Mouse (Mus musculus): ENCODE results near the gene 9430097D07Rik. TPM values are rescaled to one million over a fixed set of nuclear protein-coding genes. Genes with fewer than 3 reads are reported as not detected.
A peak's percentile ranks its signal among the peaks of the same experiment; 100 is the strongest.

Gene 9430097D07Rik
- polyA plus RNA-seq, 1 experiment from 2014 or later, result 0.08 TPM

GRCm38 (mm10) chr2:32608141-32608777, 32.8 kb upstream of the 9430097D07Rik start:
- no peaks in the 10 kb centered on the region for H3K36me3 ChIP-seq
- H3K9me3 ChIP-seq (replicated peaks), result no peaks in the 10 kb centered on the region
- H3K27me3 ChIP-seq, result no peaks in the 10 kb centered on the region
- WGBS, result 3% methylated on average over 25 of the region's 25 CpGs
- peak overlapping the region; percentile 83 for H3K9ac ChIP-seq
- peaks cover 49% of the 10 kb centered on the region for H3K4me1 ChIP-seq (replicated peaks)
- peak; percentile 79 for ATAC-seq (replicated peaks; ENCODE audit: insufficient number of reproducible peaks, insufficient read depth, low FRiP score, low read depth)
- peak overlapping the region; percentile 94 for H3K27ac ChIP-seq
- peak overlapping the region; percentile 95 for H3K4me2 ChIP-seq
- peak overlapping the region; percentile 79 for H3K4me3 ChIP-seq

- Histone ChIP-seq H3K4me1 (replicated peaks) (peaks cover 52% of the 10 kb centered on the region), H3K27me3 (no peaks in the 10 kb centered on the region), H3K36me3 (no peaks in the 10 kb centered on the region), H3K4me3 (peak overlapping the region; percentile 79), H3K27ac (peak overlapping the region; percentile 94), H3K9ac (peak overlapping the region; percentile 83), H3K9me3 (replicated peaks) (no peaks in the 10 kb centered on the region), H3K4me2 (peak overlapping the region; percentile 95)
- no peak for ATAC-seq (replicated peaks; ENCODE audit: insufficient number of reproducible peaks, insufficient read depth, low FRiP score, low read depth)
- 4% methylated on average over 34 of the region's 34 CpGs for WGBS
These were observed 31.9 kb upstream of the 9430097D07Rik start for GRCm38 (mm10) chr2:32607262-32607947.

- H3K27ac ChIP-seq, result peak overlapping the region; percentile 94
- no peaks in the 10 kb centered on the region for H3K36me3 ChIP-seq
- peak; percentile 77 for ATAC-seq (replicated peaks; ENCODE audit: insufficient number of reproducible peaks, insufficient read depth, low FRiP score, low read depth)
- no peaks in the 10 kb centered on the region for H3K9me3 ChIP-seq (replicated peaks)
- WGBS, result 11% methylated on average over 53 of the region's 55 CpGs
- H3K4me2 ChIP-seq, result peak overlapping the region; percentile 95
- no peaks in the 10 kb centered on the region for H3K27me3 ChIP-seq
- H3K4me1 ChIP-seq (replicated peaks), result peaks cover 53% of the 10 kb centered on the region
- H3K4me3 ChIP-seq, result peak overlapping the region; percentile 79
- peak overlapping the region; percentile 83 for H3K9ac ChIP-seq
These were observed 31.0 kb upstream of the 9430097D07Rik start for GRCm38 (mm10) chr2:32606161-32607142.

GRCm38 (mm10) chr2:32604631-32605030, 29.1 kb upstream of the 9430097D07Rik start:
- no peak overlapping the region for H3K27ac ChIP-seq
- H3K4me1 ChIP-seq (replicated peaks), result peaks cover 39% of the 10 kb centered on the region
- 35% methylated on average over 10 of the region's 10 CpGs for WGBS
- no peaks in the 10 kb centered on the region for H3K9me3 ChIP-seq (replicated peaks)
- no peaks in the 10 kb centered on the region for H3K27me3 ChIP-seq
- no peak overlapping the region for H3K4me2 ChIP-seq
- no peaks in the 10 kb centered on the region for H3K36me3 ChIP-seq
- H3K4me3 ChIP-seq, result no peak overlapping the region
- H3K9ac ChIP-seq, result no peak overlapping the region
- no peak for ATAC-seq (replicated peaks; ENCODE audit: insufficient number of reproducible peaks, insufficient read depth, low FRiP score, low read depth)

- Histone ChIP-seq H3K27me3 (no peaks in the 10 kb centered on the region), H3K4me3 (peak overlapping the region; percentile 43), H3K9ac (0 out of 2 replicates have a peak overlapping the region, but pooled peaks have one; percentile 15), H3K27ac (peak overlapping the region; percentile 60), H3K9me3 (replicated peaks) (no peaks in the 10 kb centered on the region), H3K36me3 (peaks cover 4% of the 10 kb centered on the region; the same call in 1 of the 2 replicates), H3K4me1 (replicated peaks) (peaks cover 21% of the 10 kb centered on the region), H3K4me2 (peak overlapping the region; percentile 67)
- under 1% methylated on average over 11 of the region's 11 CpGs for WGBS
- ATAC-seq (replicated peaks; ENCODE audit: insufficient number of reproducible peaks, insufficient read depth, low FRiP score, low read depth), result no peak; the same call in 1 of the 2 replicates
These were observed 27.1 kb upstream of the 9430097D07Rik start for GRCm38 (mm10) chr2:32602600-32603054.

GRCm38 (mm10) chr2:32601417-32602065, 26.1 kb upstream of the 9430097D07Rik start:
- no peaks in the 10 kb centered on the region for H3K27me3 ChIP-seq
- no peak overlapping the region for H3K4me2 ChIP-seq
- H3K4me3 ChIP-seq, result no peak overlapping the region
- WGBS, result 39% methylated on average over 8 of the region's 8 CpGs
- ATAC-seq (replicated peaks; ENCODE audit: insufficient number of reproducible peaks, insufficient read depth, low FRiP score, low read depth), result peak; percentile 48; the same call in 1 of the 2 replicates
- H3K36me3 ChIP-seq, result peaks cover 15% of the 10 kb centered on the region; the same call in 1 of the 2 replicates
- no peaks in the 10 kb centered on the region for H3K9me3 ChIP-seq (replicated peaks)
- no peak overlapping the region for H3K27ac ChIP-seq
- H3K4me1 ChIP-seq (replicated peaks), result peaks cover 15% of the 10 kb centered on the region
- H3K9ac ChIP-seq, result no peak overlapping the region

GRCm38 (mm10) chr2:32599409-32599808, 23.9 kb upstream of the 9430097D07Rik start, which contains the start of gene St6galnac6:
St6galnac6 (plus strand) TSS chr2:32599709.
- H3K4me1 ChIP-seq (replicated peaks), result peaks cover 15% of the 10 kb centered on the region
- no peak within 1 kb of the TSS for H3K4me3 ChIP-seq
- H3K27me3 ChIP-seq, result no peaks in the 10 kb centered on the region
- peaks cover 25% of the 10 kb centered on the region; the same call in 1 of the 2 replicates for H3K36me3 ChIP-seq
- no peaks in the 10 kb centered on the region for H3K9me3 ChIP-seq (replicated peaks)
- ATAC-seq (replicated peaks; ENCODE audit: insufficient number of reproducible peaks, insufficient read depth, low FRiP score, low read depth), result no peak
- no peak within 1 kb of the TSS for H3K4me2 ChIP-seq
- 88% methylated on average over 3 of the region's 3 CpGs for WGBS
- no peak within 1 kb of the TSS for H3K27ac ChIP-seq
- no peak within 1 kb of the TSS for H3K9ac ChIP-seq

GRCm38 (mm10) chr2:32598506-32598905, 23.0 kb upstream of the 9430097D07Rik start:
- no peaks in the 10 kb centered on the region for H3K9me3 ChIP-seq (replicated peaks)
- H3K27me3 ChIP-seq, result no peaks in the 10 kb centered on the region
- no peak overlapping the region for H3K27ac ChIP-seq
- ATAC-seq (replicated peaks; ENCODE audit: insufficient number of reproducible peaks, insufficient read depth, low FRiP score, low read depth), result no peak
- H3K36me3 ChIP-seq, result peaks cover 30% of the 10 kb centered on the region; the same call in 1 of the 2 replicates
- no peak overlapping the region for H3K9ac ChIP-seq
- H3K4me3 ChIP-seq, result no peak overlapping the region
- WGBS, result 73% methylated on average over 8 of the region's 8 CpGs
- H3K4me2 ChIP-seq, result no peak overlapping the region
- H3K4me1 ChIP-seq (replicated peaks), result peaks cover 15% of the 10 kb centered on the region

- no peak for ATAC-seq (replicated peaks; ENCODE audit: insufficient number of reproducible peaks, insufficient read depth, low FRiP score, low read depth)
- peaks cover 14% of the 10 kb centered on the region for H3K4me1 ChIP-seq (replicated peaks)
- H3K27me3 ChIP-seq, result no peaks in the 10 kb centered on the region
- H3K4me2 ChIP-seq, result no peak overlapping the region
- peaks cover 30% of the 10 kb centered on the region; the same call in 1 of the 2 replicates for H3K36me3 ChIP-seq
- no peak overlapping the region for H3K4me3 ChIP-seq
- WGBS, result 86% methylated on average over 5 of the region's 5 CpGs
- no peak overlapping the region for H3K27ac ChIP-seq
- H3K9ac ChIP-seq, result no peak overlapping the region
- no peaks in the 10 kb centered on the region for H3K9me3 ChIP-seq (replicated peaks)
These were observed 22.2 kb upstream of the 9430097D07Rik start for GRCm38 (mm10) chr2:32597699-32598098.

GRCm38 (mm10) chr2:32597248-32597647, 21.8 kb upstream of the 9430097D07Rik start:
- H3K36me3 ChIP-seq, result peaks cover 30% of the 10 kb centered on the region; the same call in 1 of the 2 replicates
- 86% methylated on average over 5 of the region's 5 CpGs for WGBS

More at GRCm38 (mm10) chr2:32597248-32597647, 21.8 kb upstream of the 9430097D07Rik start:
- Histone ChIP-seq H3K9ac (no peak overlapping the region), H3K4me3 (no peak overlapping the region), H3K4me1 (replicated peaks) (peaks cover 10% of the 10 kb centered on the region), H3K9me3 (replicated peaks) (no peaks in the 10 kb centered on the region), H3K4me2 (no peak overlapping the region), H3K27ac (no peak overlapping the region), H3K27me3 (no peaks in the 10 kb centered on the region)
- ATAC-seq (replicated peaks; ENCODE audit: insufficient number of reproducible peaks, insufficient read depth, low FRiP score, low read depth), result no peak
